Mouse (Mus musculus) embryo, embryonic 10.5 days (tissue): ENCODE data around the gene Gm20388.

Experiments used
- DNase-seq: peaks from one replicate; pipeline ENCODE4 v3.0.0-alpha.2; 2015; ENCODE audit warnings: low spot score

Gene Gm20388

GRCm38 (mm10) chr8:120747286-120747685, 836.6 kb downstream of the Gm20388 start:
- DNase-seq, result no peak

GRCm38 (mm10) chr8:120750616-120751015, 840.0 kb downstream of the Gm20388 start:
- DNase-seq, result no peak

GRCm38 (mm10) chr8:120751226-120752081, 840.8 kb downstream of the Gm20388 start:
- no peak for DNase-seq

- DNase-seq, result peak; percentile 73
These were observed 841.4 kb downstream of the Gm20388 start for GRCm38 (mm10) chr8:120752082-120752452.

GRCm38 (mm10) chr8:120753476-120753875, 842.8 kb downstream of the Gm20388 start:
- no peak for DNase-seq

- peak; percentile 67 for DNase-seq
These were observed 845.0 kb downstream of the Gm20388 start for GRCm38 (mm10) chr8:120755306-120756297.

GRCm38 (mm10) chr8:120758005-120758404, 847.4 kb downstream of the Gm20388 start:
- no peak for DNase-seq

- no peak for DNase-seq
These were observed 849.2 kb downstream of the Gm20388 start for GRCm38 (mm10) chr8:120759847-120760246.

GRCm38 (mm10) chr8:120760341-120761215, 849.9 kb downstream of the Gm20388 start:
- no peak for DNase-seq

GRCm38 (mm10) chr8:120763267-120763666, 852.6 kb downstream of the Gm20388 start:
- no peak for DNase-seq

- DNase-seq, result no peak
These were observed 854.0 kb downstream of the Gm20388 start for GRCm38 (mm10) chr8:120764638-120765037.

- DNase-seq, result no peak
These were observed 856.0 kb downstream of the Gm20388 start for GRCm38 (mm10) chr8:120766622-120767021.

- DNase-seq, result no peak
These were observed 858.0 kb downstream of the Gm20388 start for GRCm38 (mm10) chr8:120768454-120769218.

- no peak for DNase-seq
These were observed 866.5 kb downstream of the Gm20388 start for GRCm38 (mm10) chr8:120777184-120777583.

- DNase-seq, result no peak
These were observed 867.1 kb downstream of the Gm20388 start for GRCm38 (mm10) chr8:120777732-120778131.

GRCm38 (mm10) chr8:120779106-120779505, 868.5 kb downstream of the Gm20388 start:
- DNase-seq, result no peak

GRCm38 (mm10) chr8:120783781-120784180, 873.1 kb downstream of the Gm20388 start:
- no peak for DNase-seq

- DNase-seq, result no peak
These were observed 876.1 kb downstream of the Gm20388 start for GRCm38 (mm10) chr8:120786753-120787152.

- DNase-seq, result no peak
These were observed 877.0 kb downstream of the Gm20388 start for GRCm38 (mm10) chr8:120787631-120788030.

- no peak for DNase-seq
These were observed 882.1 kb downstream of the Gm20388 start for GRCm38 (mm10) chr8:120792710-120793109.
